Mouse (Mus musculus): ENCODE results near the gene Efcab1. TPM values are rescaled to one million over a fixed set of nuclear protein-coding genes. Genes with fewer than 3 reads are reported as not detected.
"Not testable (repeated sequence)": the region's sequence is repeated elsewhere in the genome, so short reads cannot be mapped to it uniquely, and the experiment has no call there.

Efcab1 gene
- polyA plus RNA-seq (2015; fragmentation: Nextera tagmentation; extraction: Ambion mirVana) = 13.1 and 14.3 TPM in 2 replicates

DNA sequence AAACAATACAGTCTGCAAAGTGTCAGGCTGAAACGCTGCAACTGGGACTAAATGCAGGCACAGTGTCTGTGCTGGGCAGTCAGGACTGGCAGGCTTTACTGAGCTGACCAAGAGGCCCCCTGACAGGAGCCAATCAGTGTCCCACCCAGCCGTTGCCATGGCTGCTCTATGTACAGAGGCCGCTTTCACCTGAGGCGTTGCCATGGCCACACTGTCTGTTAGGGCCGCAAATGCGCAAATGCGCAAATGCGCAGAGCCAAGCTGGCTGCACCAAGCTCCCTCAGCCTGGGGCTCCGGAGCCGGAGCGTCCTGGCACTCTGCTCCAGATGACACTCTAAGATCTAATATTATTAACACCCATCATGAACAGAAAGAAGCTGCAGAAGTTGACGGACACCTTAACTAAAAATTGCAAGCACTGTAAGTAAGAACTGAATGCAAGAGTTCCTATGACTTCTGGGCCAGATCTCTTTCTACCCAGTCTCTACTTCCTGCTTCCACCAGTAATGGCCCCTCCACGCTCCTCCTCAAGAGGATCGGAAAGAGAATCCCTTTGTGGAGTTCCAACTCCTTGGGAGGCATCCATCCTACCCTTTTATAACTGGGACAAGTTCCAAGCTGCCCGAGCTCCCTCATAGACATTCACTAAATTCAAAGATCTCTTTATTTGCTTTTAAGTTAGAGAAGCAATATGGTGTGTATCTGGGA is at the start of gene Efcab1:
Gene Efcab1, plus strand, starts transcription at position 214 of the 708 bp plus-strand sequence.
- peak within 1 kb of the TSS; percentile 34 for H3K4me3 ChIP-seq
- no peaks in the 10 kb centered on the region for H3K9me3 ChIP-seq
- peak within 1 kb of the TSS; percentile 63 for H3K27ac ChIP-seq (replicated peaks)
- no peaks in the 10 kb centered on the region for H3K36me3 ChIP-seq
- 10% methylated on average over 15 of the region's 15 CpGs for WGBS
- peak within 1 kb of the TSS; percentile 8 for H3K9ac ChIP-seq
- H3K27me3 ChIP-seq = no peaks in the 10 kb centered on the region
- 0 out of 2 replicates have a peak, but pooled peaks cover 2% of the 10 kb centered on the region for H3K4me1 ChIP-seq (replicated peaks)
- H3K4me2 ChIP-seq = peak within 1 kb of the TSS; percentile 52
- ATAC-seq (ENCODE audit: low FRiP score, low read depth) = peak; percentile 100

DNA sequence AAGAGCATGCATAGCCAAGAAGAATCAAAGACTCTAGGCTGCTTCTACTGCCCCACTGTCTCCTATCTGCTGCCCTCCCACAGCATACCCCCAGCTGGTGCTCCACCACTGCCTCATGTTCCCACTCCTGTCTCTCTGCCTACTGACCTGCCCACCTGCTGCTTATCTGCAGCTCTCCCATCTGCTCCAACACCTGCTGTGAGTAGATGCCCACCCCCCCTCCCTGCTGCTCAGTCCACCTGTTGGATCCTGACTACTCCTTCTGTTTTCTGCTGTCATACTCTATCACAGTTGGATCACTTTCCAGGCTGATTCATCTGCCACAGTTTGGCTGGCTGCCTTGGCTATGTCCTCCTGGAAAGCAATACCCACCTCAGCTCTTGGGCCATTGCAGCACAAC is 47.0 kb upstream of the Efcab1 start:
- Histone ChIP-seq H3K4me3 (no peak overlapping the region), H3K9ac (no peak overlapping the region), H3K36me3 (no peaks in the 10 kb centered on the region), H3K27ac (replicated peaks) (no peak overlapping the region), H3K27me3 (no peaks in the 10 kb centered on the region), H3K4me1 (replicated peaks) (no peaks in the 10 kb centered on the region), H3K9me3 (no peaks in the 10 kb centered on the region), H3K4me2 (no peak overlapping the region)
- 0 out of 2 replicates have a peak, but pooled peaks have one; percentile 11 for ATAC-seq (ENCODE audit: low FRiP score, low read depth)

DNA sequence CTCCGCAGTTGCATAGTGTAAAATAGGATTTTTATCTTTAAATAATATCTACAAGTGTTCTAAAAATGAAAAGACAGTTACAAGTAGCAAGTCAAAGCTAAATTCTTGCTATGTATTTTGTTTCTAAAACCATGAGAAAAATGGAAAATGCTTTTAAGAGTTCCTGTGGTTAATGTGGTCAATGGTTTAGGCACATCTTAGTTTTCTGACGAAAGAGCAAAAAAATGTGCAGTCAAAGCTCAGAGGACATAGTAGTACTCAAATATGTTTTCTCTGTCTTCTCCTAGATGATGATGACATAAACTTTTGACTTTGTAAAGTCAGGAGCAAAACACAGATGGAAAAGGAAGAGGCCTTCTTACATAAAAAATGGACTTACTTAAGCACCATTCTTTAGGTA is 21.5 kb upstream of the Efcab1 start:
- Histone ChIP-seq H3K4me1 (replicated peaks) (no peaks in the 10 kb centered on the region), H3K4me2 (no peak overlapping the region), H3K9me3 (no peaks in the 10 kb centered on the region), H3K9ac (no peak overlapping the region), H3K4me3 (no peak overlapping the region), H3K27me3 (no peaks in the 10 kb centered on the region), H3K27ac (replicated peaks) (no peak overlapping the region), H3K36me3 (no peaks in the 10 kb centered on the region)
- no peak for ATAC-seq (ENCODE audit: low FRiP score, low read depth)
- WGBS = 87% methylated on average over 2 of the region's 2 CpGs

DNA sequence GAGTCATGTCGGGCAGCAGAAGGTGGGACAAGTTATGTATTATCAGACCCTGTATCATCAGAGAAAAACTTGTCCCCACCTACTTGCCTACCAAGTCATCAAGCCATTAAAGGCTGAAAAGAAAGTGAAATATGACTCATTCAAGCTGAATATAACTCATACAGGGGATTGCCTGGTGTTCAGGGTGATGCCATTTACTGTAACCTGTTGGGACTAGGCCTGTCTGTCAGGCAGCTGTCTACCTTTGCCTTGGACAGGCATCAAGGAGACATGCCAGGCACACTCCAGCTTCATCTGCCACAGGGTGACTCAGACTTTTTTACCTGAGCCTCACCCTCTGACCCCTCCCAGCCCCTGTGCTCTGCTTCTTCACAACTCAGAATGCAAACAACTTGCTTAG is 21.0 kb upstream of the Efcab1 start:
- no peaks in the 10 kb centered on the region for H3K27me3 ChIP-seq
- ATAC-seq (ENCODE audit: low FRiP score, low read depth) = no peak
- H3K4me1 ChIP-seq (replicated peaks) = no peaks in the 10 kb centered on the region
- H3K9ac ChIP-seq = no peak overlapping the region
- H3K36me3 ChIP-seq = no peaks in the 10 kb centered on the region
- no peak overlapping the region for H3K27ac ChIP-seq (replicated peaks)
- 76% methylated on average over 1 of the region's 1 CpGs for WGBS
- H3K4me2 ChIP-seq = no peak overlapping the region
- H3K9me3 ChIP-seq = no peaks in the 10 kb centered on the region
- no peak overlapping the region for H3K4me3 ChIP-seq

DNA sequence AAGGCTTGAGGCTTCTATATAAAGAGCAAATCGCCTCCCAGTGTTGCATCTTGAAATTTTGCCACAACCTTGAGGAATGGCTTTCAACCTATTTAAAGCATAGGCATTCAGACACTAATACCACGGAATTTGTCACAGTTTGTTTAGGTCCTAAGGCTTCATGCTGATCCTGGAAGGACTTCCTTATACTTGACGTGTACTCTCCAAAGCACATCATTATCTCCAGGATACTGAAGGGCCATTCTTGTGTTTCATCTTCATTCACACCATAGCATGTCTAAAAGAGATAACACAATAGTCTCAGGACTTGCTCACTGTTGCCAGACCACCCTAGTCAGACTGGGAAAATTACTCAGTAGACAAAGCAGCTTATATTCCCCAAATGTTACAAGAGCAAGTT is 13.9 kb upstream of the Efcab1 start:
- ATAC-seq (ENCODE audit: low FRiP score, low read depth) = no peak
- Histone ChIP-seq H3K4me2 (no peak overlapping the region), H3K36me3 (no peaks in the 10 kb centered on the region), H3K9ac (no peak overlapping the region), H3K27ac (replicated peaks) (no peak overlapping the region), H3K4me1 (replicated peaks) (no peaks in the 10 kb centered on the region), H3K9me3 (no peaks in the 10 kb centered on the region), H3K27me3 (no peaks in the 10 kb centered on the region), H3K4me3 (no peak overlapping the region)
- WGBS = 53% methylated on average over 3 of the region's 3 CpGs

DNA sequence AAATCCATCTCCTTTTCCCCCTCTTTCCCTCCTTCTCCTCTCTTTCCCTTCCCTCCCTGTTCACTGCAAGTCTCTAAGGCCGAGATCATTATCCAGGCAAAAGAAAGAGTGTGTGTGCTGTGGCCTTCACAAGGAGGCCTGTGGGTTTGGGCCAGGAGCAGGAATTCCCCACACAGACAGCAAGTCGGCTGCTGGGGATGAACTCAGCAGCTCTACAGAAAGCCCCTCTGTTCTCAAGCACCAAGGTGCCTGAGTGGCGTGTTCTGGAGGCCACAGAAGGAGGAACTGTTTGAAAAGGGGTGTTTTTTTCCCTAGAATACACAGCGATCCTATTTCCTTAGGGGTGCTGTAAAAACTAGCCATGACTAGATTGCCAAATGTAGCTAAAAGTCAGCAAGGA is 12.5 kb upstream of the Efcab1 start:
- Histone ChIP-seq H3K4me1 (replicated peaks) (no peaks in the 10 kb centered on the region), H3K4me3 (no peak overlapping the region), H3K36me3 (no peaks in the 10 kb centered on the region), H3K9me3 (no peaks in the 10 kb centered on the region), H3K4me2 (no peak overlapping the region), H3K27ac (replicated peaks) (no peak overlapping the region), H3K27me3 (no peaks in the 10 kb centered on the region), H3K9ac (no peak overlapping the region)
- no peak for ATAC-seq (ENCODE audit: low FRiP score, low read depth)
- 73% methylated on average over 4 of the region's 4 CpGs for WGBS

DNA sequence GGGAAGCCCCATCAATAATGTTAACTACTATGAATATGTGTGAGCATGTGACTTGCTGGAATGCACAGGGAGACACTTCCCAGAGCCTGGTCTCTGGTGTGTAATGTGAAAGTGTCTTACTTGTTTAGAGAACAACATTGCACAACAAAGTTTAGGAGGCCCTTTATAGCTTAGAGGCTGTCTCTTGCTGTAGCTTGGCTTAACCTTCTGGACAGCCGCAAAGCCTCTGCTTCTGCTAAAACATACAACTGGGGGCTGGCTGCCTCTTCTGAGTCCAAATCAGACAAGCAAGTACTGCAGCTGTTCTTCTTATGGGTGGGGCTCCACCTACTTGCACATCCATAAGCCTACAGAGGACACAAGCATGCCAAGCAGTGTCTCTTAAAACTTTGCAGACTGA is 11.7 kb upstream of the Efcab1 start:
- H3K27me3 ChIP-seq = no peaks in the 10 kb centered on the region
- no peak for ATAC-seq (ENCODE audit: low FRiP score, low read depth)
- H3K4me2 ChIP-seq = no peak overlapping the region
- no peaks in the 10 kb centered on the region for H3K36me3 ChIP-seq
- WGBS = 96% methylated on average over 1 of the region's 1 CpGs
- H3K4me3 ChIP-seq = no peak overlapping the region
- no peak overlapping the region for H3K27ac ChIP-seq (replicated peaks)
- H3K4me1 ChIP-seq (replicated peaks) = no peaks in the 10 kb centered on the region
- no peak overlapping the region for H3K9ac ChIP-seq
- no peaks in the 10 kb centered on the region for H3K9me3 ChIP-seq

DNA sequence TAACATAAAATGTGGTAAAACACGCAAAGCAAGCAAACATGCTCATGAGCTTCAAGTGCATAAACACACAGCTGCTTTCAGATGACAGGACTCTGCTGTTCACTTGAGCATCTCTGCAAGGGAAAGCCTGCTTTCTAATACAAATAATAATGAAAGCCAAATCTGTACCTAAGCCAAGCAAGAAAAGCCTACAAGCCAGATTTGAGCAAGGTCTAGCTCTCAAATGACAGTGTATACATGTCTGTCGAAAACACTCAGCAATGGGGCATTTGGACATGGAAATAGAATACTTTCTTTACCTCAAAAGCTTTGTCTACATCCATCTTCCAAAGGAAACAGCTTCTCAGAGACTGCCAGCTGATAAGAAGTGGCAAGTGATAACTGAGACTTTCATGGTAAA is 10.9 kb upstream of the Efcab1 start:
- 83% methylated on average over 2 of the region's 2 CpGs for WGBS
- H3K4me3 ChIP-seq = no peak overlapping the region
- H3K27me3 ChIP-seq = no peaks in the 10 kb centered on the region
- no peak overlapping the region for H3K4me2 ChIP-seq
- no peak overlapping the region for H3K9ac ChIP-seq
- H3K4me1 ChIP-seq (replicated peaks) = no peaks in the 10 kb centered on the region
- H3K9me3 ChIP-seq = no peaks in the 10 kb centered on the region
- ATAC-seq (ENCODE audit: low FRiP score, low read depth) = no peak
- no peak overlapping the region for H3K27ac ChIP-seq (replicated peaks)
- no peaks in the 10 kb centered on the region for H3K36me3 ChIP-seq

DNA sequence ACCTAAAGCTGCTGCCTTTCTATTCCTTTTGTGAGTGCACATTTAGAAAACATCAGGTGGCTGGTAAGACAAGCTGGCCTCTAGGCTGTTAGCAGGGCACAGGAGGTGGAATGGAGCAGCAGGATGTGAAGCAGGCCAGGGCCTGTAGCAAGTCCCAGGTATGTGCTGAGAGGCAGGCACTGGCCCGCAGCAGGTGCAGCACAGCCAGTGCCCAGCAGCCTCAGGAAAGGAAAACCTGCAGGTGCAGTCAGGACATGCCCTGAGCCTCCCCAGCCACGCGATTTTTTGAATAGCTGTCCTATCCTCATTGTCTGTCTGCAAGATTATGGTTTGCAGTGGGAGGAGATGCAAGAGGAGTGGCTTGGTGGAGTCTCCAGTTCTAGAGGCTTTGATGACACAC is 24.3 kb downstream of the Efcab1 start:
- not testable (repeated sequence) for H3K9me3 ChIP-seq; H3K4me3 ChIP-seq; H3K4me1 ChIP-seq (replicated peaks); H3K27ac ChIP-seq (replicated peaks); H3K4me2 ChIP-seq; H3K27me3 ChIP-seq; H3K9ac ChIP-seq; H3K36me3 ChIP-seq; ATAC-seq (ENCODE audit: low FRiP score, low read depth)
- 56% methylated on average over 3 of the region's 3 CpGs for WGBS

DNA sequence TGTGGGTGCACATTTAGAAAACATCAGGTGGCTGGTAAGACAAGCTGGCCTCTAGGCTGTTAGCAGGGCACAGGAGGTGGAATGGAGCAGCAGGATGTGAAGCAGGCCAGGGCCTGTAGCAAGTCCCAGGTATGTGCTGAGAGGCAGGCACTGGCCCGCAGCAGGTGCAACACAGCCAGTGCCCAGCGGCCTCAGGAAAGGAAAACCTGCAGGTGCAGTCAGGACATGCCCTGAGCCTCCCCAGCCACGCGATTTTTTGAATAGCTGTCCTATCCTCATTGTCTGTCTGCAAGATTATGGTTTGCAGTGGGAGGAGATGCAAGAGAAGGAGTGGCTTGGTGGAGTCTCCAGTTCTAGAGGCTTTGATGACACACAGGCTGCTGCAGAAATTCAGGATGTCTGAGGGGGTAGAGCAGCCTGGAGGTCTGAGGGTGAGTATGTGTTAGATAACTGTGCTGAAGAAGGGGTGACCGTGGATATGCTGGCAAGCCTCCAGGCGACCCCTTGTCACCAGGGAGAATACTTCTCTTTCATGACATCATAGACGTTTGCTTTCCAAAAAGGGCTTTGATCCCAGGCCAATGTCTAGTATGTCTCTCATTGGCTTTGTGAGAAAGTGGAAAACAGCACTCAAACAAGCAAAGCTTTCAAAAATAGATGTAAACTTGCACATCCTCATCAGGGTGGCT is 30.2 kb downstream of the Efcab1 start:
- H3K9me3 ChIP-seq; H3K4me3 ChIP-seq; H3K27ac ChIP-seq (replicated peaks); ATAC-seq (ENCODE audit: low FRiP score, low read depth); H3K4me2 ChIP-seq; H3K9ac ChIP-seq; H3K36me3 ChIP-seq; H3K4me1 ChIP-seq (replicated peaks); H3K27me3 ChIP-seq: not testable (repeated sequence)
- WGBS = 58% methylated on average over 7 of the region's 7 CpGs

DNA sequence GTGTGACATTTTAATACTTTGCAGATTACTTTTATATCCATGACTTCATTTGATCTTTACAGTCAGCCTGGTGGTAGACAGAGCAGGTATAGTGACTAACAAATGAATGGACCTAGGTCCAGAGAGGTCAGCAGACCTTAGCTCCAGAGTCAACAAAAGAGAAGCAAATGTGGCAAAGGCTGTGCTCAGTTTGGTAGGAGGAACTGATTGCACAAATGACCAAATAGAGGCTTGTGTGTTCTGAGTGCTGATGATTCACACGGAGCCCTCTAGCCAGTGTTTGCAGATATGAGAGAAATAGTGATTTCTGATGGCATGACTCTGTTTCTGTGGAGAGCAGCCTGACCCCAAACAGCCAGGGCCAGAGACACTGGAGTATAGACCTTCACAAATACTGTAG is 33.1 kb downstream of the Efcab1 start:
- Histone ChIP-seq H3K9ac (no peak overlapping the region), H3K4me1 (replicated peaks) (no peaks in the 10 kb centered on the region), H3K27me3 (no peaks in the 10 kb centered on the region), H3K36me3 (no peaks in the 10 kb centered on the region), H3K27ac (replicated peaks) (no peak overlapping the region), H3K4me2 (no peak overlapping the region), H3K9me3 (no peaks in the 10 kb centered on the region), H3K4me3 (no peak overlapping the region)
- WGBS = 80% methylated on average over 1 of the region's 1 CpGs
- no peak for ATAC-seq (ENCODE audit: low FRiP score, low read depth)

DNA sequence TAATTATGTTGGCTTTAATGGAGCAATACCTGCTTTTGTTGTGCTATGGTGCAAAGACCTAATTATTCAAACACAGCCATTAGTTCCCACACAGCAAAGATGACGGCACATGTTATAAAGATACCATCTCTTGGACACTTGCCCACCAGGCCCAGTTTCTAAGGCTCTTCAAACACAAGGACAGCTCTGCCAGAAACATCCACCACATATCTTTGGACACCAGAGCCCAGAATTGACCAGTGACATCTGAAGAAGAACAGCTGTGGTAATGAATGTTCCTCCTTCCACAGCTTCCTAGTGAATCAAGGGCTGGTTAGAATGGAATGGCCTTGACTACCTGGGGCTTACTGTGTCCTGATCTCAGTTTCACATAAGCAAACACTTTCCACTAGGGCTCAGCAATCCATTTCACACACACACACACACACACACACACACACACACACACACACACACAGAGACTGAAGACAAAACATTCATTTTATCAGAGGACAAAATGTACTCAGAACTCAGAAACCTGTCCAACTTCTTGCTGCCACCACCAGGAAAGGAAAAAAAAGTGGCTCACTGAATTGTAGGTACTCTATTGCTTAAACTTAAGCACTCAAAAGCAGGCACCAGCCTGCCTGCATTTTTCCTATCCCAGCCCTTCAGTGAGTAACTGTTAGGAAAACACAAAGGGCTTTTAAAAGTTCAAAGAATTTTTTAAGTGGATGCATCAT is 33.7 kb downstream of the Efcab1 start:
- no peak overlapping the region for H3K4me3 ChIP-seq
- no peak overlapping the region for H3K27ac ChIP-seq (replicated peaks)
- no peaks in the 10 kb centered on the region for H3K27me3 ChIP-seq
- H3K9me3 ChIP-seq = no peaks in the 10 kb centered on the region
- WGBS = 79% methylated on average over 1 of the region's 1 CpGs
- H3K9ac ChIP-seq = no peak overlapping the region
- no peak for ATAC-seq (ENCODE audit: low FRiP score, low read depth)
- no peaks in the 10 kb centered on the region for H3K4me1 ChIP-seq (replicated peaks)
- H3K4me2 ChIP-seq = no peak overlapping the region
- H3K36me3 ChIP-seq = no peaks in the 10 kb centered on the region

All from hindbrain, embryonic 15.5 days (tissue).